Mouse (Mus musculus) heart, adult 9 months (tissue): ENCODE data around the gene Stxbp1.

Experiments used
- DNase-seq, 2 experiments: peaks; one replicate each; pipeline ENCODE4 v3.0.0; 2022; ENCODE audit warnings: low spot score in 2 of 2

The Stxbp1 gene

DNA sequence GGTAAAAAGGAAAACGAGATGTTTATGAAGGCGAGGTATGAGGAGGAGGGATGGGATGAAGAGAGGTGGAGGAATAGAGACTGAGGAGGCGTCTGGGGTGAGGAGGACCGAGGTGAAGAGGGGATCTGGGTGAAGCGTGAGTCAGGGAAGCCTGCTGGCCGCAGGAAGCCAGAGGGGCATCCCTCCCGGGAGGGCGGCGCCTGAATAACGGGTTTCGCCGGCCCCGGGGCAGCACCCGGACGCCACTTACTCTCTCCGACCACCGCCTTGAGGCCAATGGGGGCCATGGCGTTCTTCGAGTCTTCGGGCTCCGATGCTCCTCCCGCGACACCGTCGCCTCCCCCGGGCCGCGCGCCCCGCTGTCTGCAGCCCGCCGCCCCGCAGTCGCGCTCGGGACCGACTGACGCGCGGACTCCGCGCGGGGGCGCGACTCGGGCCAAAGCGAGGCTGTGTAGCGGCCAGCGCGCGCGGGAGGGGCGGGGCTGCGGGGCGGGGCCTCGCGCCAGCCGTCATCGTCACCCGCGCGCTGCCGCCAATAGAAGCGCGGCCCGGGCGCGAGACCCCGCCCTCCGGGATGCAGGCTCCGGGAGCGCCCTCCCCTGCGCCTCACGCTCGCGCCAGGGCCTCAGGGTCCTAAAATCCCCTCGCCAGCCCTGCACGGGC, at the start of gene Stxbp1:
TSS of gene Stxbp1 (minus strand) at position 441 of the 663 bp plus-strand sequence.
- peak; percentile 91 for DNase-seq

DNA sequence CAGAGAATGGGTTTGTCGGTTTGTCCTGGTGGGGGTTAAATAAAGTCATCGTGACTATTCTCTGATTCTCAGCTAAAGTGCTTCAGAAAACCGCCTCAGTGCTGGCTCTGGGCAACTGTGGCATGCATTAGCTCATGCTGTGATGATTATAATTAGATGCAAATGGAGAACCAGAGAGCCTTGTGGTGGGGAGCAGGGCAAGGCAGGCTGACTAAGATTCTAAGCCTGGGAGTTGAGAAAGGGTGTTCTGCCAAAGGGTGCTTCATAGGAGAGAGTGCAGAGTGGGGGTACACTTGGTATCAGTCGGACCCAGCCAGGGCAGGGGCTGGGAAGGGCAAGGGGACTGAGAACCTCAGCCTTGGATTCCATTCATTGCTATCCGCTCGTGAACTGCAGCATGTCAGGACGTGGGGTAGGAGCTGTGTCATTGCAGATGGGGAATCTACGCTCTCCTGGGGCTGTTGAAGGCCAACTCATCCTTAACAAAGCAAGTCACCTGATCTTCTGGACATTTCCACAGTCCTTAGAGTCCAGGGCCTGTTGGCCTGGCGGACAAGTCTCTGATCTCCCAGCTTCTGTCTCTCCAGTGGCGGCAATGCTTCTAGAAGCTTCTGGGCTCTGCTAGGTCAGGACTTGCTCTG, 49.6 kb upstream of the Stxbp1 start:
- no peak for DNase-seq

DNA sequence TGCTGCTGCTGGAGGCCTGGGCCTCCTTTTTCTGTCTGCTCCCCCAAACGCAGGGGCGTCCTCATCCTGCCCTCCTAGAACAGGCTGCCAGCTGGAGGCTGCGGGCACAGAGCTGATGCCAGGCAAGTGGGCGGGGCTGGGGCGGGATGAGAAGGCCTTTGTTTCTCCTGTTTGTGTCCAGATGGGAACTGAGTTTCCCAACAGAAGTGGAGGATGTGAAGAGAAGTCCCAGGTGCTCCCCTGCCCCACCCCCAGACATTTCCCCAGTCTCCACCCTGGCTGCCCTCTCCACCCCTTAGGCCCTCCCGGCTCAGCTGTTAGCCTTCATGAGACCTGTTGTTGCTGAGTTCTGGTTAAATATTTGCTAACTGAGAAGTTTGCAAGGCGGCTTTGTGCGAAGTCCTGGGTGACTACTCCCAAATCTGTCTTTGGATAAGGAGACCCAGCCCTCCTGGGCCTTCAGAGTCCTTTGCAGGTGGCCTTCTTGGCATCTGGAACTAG, 48.6 kb upstream of the Stxbp1 start:
- no peak for DNase-seq

DNA sequence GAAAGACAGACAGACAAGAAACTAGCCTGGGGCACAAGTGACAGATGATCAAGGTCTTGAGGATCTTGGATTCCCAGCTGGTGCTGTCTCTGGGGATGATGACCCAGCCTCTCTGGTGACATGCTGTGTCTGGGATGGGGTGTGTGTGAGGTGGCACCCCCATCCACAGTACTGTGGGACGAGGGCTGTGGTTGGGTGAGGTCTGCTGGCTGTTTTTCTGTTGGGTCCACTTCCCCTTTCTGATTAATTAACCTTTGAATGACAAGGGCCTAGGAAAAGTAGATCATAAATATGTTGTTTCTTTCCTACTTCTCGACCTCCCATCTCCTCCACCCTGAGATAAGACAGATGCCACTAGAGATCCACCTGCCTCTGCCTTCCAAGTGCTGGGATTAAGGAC, 47.1 kb upstream of the Stxbp1 start:
- no peak for DNase-seq

DNA sequence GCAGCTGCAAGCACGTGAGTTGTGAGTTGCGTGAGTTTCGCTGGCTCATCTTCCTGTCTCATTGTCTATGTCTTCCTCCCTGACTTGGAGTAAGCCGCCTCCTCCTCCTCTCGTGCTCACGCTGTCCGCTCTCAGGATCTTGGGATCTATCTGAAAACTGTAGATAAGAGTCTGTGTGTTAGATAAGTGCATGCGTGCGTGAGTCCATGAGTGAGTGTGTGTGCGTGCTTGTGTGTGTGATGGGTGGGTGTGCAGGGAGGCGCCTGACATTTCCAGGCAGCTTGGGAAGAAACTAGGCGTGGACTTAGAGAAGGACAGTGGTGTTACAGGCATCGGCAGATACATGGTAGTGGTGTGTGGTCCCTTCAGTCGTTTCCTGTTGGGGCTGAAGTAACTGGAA, 45.4 kb upstream of the Stxbp1 start:
- no peak for DNase-seq

DNA sequence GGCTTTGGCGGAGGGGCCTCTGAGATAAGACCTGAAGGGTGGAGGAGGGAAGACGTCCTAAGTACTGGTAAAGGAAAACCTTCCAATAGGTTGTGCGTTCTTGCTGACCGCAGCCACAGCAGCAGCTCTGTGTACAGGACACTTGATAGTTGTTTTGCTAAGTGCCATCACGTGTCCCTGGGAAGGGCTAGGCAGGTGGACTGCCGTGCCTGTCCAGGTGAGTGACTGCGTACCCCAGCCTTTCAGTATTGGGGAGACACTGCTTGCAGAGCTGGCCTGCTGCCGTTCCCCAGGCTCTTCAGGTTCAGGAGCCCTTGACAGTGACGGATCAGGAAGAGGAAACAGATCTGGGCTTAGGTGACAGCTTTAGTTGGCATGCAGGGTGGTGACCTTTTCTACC, 44.2 kb upstream of the Stxbp1 start:
- no peak for DNase-seq

DNA sequence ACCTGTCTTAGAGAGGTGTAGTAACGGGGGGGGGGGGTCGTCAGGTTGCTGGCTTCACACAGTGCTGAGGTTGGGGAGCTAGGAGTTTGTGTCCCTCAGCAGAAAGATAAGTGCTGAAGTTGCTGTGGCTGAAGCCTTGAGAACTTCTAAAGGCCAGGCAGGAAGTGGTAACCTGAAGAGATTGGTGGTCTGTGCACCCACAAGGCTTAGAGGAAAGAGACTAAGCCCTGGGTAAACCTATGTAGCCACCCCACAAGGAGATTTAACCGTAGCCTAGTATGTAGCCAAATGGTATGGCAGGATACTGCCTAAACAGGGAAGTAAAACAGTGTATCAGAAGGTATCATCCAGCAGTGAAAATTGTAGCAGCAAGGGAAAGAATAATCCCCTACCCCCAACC, 43.2 kb upstream of the Stxbp1 start:
- DNase-seq = no peak

DNA sequence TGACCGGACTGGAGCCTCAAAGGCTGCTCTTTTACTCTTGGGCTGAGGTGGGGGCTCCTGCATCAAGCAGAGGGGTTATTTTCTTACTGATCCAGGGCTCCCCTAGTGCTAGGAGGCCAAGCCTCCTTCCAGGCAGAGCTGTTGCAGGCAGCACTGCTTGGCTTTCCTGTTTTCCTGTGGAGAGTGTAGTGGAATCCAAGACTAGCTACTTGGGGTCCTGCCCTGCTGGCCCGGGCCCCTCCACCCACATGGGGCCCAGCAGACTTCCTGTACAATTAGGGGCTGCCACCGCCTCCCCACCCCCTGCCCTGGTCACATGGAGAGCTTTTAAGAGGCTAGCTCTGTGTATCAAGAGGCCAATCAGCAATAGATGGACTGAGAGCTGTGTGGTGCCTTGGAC, 41.5 kb upstream of the Stxbp1 start:
- DNase-seq = no peak

DNA sequence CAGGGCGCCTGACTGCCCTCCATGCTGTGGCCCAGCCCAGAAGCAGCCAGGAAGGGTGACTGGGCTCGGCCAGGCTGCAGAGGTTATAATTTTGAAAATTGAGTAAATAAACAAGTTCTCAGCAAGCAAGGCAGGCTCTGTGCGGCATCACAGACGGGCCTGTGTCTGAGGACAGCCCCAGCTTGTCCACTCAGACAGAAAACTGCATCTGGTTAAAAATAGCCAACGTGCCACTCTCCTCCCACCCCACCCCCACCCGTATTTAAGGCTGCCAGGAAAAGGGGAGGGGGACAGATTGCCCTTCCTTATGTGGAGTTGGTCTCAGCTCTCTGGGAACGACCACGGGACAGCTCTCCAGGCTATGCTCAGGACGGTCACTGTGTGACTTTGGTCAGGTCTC, 41.0 kb upstream of the Stxbp1 start:
- DNase-seq = no peak

DNA sequence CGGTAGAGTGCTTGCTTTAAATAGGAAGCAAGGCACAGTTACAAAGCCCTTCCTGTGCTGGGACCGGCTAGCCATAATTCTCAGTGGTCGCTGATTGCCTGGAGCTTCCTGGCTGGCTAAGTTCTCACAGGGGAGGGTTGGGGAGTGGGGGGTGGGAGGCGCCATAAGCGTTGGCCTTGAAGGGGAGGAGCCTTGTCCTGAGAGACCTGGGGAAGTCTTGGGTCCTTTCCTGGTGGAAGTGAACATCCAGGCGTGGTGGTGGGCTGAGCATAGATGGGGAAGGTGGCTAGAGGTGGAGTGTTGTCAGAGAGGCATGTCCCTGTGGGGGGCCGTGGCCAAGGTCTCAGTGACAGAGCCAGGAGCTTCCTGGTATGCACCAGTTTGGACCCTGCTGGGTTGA, 37.7 kb upstream of the Stxbp1 start:
- no peak for DNase-seq

DNA sequence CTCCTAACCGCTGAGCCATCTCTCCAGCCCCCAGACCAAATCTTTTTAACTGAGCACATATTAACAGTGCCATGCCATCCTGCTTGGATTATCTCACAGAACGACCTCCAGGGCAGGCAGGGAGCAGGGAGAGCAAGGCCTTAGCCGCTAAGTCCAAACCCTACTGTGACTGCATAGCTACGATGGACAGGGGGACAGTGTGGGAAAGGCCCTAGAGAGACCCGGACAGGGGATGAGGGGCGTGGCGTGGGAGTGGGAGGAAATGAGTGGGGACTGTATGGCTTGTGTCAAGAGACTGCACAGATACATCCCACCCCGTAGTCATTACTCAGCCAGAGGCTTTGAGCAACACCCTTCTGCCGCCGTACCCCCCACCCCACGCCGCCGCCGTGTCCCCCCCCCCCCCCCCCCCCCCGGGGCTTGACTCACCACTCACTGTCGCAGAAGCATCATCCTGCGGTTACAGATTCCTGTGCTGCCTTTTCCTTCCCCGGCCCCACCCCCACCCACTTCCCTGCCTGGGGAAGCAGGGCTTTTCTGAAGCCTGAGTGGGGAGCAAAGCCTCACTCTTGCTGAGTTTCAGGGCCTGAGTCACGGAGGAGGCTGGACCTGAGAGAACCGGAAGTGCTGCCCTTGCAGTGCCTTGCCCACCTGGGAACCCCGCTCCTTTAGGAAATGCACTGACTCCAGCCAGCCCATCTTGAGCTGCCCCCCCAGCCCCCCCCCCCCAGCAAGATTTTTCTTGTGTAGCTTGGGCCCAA, 35.4 kb upstream of the Stxbp1 start:
- DNase-seq = peak in 1 of 2 experiments; percentile 49

DNA sequence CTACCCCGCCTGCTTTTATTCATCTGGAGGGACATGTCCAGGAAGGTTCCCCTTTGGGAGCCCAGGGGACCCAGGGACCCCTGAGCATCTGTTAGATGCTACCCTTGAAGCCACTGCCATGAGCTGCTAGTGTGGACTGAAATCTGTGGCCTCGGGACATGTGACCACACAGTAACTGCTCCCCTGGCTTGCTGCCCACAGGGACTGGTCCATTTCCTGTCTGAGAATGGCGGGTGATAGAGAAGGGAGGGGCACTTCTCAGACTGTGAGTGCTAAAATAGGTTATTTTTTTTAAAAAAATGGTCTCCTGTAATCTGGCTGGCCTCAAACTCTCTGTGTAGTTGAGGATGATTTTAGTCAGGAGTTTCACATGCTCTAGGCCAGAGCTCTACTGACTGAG, 34.7 kb upstream of the Stxbp1 start:
- DNase-seq = peak; percentile 85 to 90

DNA sequence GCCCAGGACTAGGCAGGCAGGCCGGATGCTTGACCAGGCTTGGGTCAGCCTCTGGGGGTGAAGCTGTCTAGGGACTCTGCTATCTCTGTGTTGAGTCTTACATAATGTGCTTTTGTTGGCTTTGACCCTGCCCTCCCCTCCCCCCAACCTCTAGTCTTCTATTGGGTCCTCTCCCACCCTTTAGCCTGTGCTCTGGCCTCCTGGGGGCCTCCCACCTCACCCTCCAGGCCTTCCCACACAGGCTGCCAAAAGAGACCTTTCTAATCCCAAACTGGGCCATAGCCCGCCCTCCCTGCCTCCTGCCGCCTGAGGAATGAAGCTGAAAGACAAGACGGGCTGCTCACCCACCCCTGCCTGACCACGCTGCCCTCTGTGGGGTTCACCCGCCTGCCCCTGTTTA, 34.0 kb upstream of the Stxbp1 start:
- peak; percentile 65 to 67 for DNase-seq

DNA sequence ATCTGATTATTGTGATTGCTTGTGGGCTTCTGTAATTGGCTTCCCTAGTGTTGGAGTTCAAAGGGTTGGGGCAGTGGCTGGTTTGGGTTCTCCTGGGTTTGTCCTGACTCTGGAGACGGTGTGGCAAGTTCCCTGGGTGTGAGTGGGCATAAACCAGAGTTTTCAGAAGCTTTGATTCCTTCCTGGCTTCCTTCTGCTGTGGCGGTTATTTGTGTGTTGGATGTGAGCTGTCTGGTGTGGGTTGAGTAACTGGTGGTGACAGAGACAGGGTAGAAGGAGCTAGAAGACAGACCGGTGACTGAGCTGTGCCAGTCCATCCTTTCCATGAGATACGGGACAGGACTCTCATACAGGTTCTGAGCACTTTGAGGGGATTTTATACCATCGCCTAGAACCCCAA, 32.5 kb upstream of the Stxbp1 start:
- DNase-seq = no peak

DNA sequence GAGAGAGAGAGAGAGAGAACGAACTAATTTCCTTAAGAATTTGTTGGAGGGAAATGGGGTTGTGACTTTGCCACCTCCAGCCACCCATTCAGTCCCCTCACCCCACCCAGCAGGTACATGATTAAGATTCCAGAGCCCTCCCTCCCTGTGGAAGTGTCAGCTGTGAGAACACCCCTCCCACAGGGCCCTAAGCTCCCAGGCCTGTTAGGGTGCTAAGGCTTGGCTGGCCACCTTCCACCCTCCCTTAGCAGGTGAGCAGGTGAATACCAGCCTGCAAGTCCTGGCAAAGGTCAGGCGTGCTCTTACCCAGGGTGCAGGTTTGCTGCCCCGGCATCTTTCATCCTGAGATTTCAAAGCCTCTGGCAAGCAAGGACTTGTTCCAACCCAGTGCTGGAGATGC, 31.4 kb upstream of the Stxbp1 start:
- DNase-seq = no peak

DNA sequence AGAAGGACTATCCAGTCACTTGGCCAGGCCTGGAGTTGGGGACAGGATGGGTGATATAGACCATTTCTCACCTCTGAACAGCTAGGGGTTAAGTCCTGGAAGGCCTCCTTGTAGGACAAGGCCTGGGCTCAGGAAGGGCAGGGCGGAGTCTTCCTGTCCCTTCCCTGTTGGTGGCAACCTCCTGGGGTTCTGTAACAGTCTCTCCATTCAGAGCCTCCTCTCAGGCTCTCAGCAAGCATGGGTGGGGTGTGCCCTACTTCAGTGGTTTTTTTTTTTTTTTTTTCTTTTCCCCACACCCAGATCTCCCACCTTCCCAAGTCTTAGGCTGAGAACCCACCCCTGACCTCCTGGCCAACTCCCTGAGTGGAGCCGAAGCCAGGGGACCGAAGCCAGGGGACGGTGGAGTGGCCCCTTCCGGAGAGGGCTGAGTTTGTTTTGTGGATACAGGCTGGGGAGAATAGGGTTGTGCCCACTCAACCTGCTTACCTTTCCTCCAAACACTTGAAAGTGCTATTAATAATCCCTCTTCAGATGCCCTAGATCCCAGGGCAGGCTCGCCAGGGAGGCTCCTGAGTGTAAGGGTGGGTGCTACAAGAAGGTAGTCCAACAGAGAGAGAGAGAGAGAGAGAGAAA, 30.8 kb upstream of the Stxbp1 start:
- DNase-seq = no peak

DNA sequence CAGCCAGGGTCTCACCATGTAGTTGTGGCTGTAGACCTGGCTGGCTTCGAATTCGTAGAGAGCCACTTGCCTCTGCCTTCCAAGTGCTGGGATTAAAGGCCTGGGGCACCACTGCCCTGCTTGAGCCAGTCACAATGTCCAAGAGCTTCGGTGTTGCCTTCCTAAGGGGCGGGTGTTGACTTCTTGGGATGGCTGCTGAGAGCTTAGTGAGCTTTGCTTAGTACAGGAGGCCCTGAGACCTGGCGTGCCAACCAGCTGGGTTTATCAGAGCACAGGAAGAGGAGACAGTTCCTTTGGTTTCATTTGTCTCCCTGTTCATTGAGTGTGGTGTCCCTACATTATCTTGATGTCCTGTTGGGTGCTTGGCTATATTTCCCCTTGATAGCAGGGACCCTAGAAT, 30.3 kb upstream of the Stxbp1 start:
- no peak for DNase-seq

DNA sequence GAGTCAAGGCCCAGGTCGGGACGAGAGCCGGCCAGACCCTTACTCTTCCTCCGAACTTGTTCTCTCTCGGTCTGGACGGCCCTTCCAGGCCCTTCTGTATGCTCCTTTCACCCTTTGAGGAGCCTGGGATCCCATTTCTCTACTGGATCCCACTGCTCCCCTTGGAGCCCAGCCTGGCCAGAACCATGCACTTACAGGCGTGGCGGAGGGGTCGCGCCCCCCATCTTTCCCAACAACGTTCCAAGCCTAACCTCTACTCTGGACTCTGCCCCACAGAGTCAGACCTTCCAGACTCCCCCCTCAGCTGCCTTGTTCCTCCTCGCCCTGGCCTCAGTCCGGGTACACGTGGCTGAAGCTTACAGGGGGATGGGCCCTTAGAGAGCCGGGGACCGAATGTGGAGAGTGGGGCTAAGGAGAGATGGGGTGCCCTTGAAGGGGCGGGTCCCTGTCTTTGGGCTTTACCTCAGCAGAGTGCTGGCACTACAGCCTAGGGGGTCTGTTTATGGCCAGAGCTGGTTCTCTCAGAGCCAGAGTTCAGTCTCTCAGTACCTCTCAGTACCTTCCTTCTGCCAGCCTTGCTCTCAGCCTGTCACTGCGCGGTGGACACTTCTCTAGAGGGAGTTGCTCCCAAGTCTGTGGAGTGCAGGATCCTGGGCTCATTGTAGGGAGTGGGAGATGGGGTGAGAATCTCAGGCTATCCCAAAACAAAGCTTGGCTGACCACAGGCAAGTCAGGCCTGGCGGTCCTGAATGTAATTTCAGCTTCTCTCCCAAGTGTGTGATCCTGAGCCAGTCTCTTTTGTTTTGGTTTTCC, 29.7 kb upstream of the Stxbp1 start:
- DNase-seq = no peak

DNA sequence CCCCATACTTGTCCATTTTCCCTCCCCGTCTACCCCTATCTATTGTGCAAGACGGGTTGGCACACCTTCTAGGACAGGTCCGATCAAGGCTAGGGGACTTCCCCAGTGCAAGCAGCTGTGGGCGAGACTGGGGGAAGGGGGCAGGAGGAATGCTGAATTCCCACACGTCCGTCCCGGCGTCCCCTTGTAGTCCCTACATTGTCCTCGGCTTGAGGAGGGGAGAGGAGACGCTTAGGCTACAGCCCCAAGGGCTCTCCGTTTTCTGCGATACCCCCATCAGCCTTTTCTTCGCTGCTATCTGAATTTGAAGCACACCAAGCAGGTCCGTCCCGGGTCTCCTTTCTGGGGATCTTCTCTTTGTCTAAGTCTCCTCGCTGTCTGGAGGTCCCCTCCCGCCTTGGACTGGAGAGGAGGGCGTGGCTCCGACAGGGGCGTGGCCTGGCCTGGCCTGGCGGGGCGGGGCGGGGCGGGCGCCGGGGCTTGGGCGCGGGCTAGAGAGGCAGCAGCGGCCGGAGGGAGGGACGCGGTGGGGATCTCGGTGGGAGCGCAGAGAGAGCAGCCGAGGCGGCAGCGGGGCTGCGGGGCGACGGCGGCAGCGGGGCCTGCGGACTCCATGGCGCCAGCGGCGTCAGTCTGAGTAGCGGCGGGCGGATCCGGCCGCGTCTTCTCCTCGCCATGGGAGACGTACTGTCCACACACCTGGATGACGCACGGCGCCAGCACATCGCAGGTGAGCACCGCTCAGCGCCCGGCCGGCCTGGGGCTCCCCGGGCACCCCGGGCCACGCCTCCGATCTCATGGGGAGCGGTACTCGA, 28.8 kb upstream of the Stxbp1 start, which contains the start of gene Fam129b:
TSS of gene Fam129b (plus strand) at position 440 of the 815 bp plus-strand sequence.
- DNase-seq = peak; percentile 86 to 88

DNA sequence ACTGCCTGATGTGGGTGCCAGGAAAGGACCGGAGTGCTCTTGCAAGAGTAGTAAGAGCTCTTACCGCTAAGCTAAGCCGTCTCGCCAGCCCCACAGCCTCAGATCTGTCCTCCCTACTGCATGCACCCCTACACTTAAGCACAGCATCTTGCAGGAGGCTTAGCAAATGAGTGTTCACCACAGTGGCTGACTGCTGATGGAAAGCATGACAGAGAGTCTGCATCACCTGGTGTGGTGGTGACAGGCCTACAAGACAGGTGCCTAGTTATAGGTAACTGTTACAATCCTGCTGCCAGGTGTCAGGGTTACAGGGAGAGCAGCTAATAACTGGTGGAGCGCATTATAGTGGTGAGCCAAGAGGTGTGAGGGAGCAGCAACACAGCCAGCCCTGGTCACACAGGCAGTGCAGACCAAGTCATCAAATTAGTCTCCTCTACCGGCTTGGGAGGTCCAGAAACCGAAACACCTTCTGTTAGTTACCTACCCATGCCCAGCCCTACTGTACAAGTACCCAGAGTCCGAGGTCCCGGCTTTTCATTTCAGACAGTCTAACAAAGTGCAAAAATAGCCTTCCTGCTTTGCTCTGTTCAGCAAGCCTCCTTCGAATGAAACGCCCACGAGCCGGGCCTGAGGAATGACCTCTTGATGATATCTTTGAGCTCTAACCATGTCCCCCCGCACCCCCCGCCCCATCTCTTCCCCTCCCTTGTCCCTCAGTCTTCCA, 28.1 kb upstream of the Stxbp1 start:
- no peak for DNase-seq
